Mouse (Mus musculus): ENCODE measurements around the gene Eed. TPM values are rescaled to one million over a fixed set of nuclear protein-coding genes. Genes with fewer than 3 reads are reported as not detected.

The Eed gene
- polyA plus RNA-seq, 1 experiment, result 29.9 TPM

- no peak for DNase-seq (ENCODE audit: extremely low spot score in 1 of 2, low spot score in 1 of 2)
These were observed 68.4 kb downstream of the Eed start for GRCm38 (mm10) chr7:89912356-89912755.

- DNase-seq (ENCODE audit: extremely low spot score in 1 of 2, low spot score in 1 of 2), result no peak
These were observed 71.1 kb downstream of the Eed start for GRCm38 (mm10) chr7:89909711-89910110.

- no peak for DNase-seq (ENCODE audit: extremely low spot score in 1 of 2, low spot score in 1 of 2)
These were observed 71.7 kb downstream of the Eed start for GRCm38 (mm10) chr7:89908899-89909621.

- no peak for DNase-seq (ENCODE audit: extremely low spot score in 1 of 2, low spot score in 1 of 2)
These were observed 72.4 kb downstream of the Eed start for GRCm38 (mm10) chr7:89908421-89908820.

GRCm38 (mm10) chr7:89907950-89908349 lies 72.8 kb downstream of the Eed start:
- DNase-seq (ENCODE audit: extremely low spot score in 1 of 2, low spot score in 1 of 2), result peak; percentile 43 to 90

Other genes with a start within 250 kb of the Eed start
- gene Ccdc81, start 77.4 kb downstream of the Eed start, polyA plus RNA-seq (2012; rRNA removed), result 0.99 and 1.1 TPM in 2 replicates
- gene Hikeshi, start 39.8 kb downstream of the Eed start, polyA plus RNA-seq (2012; rRNA removed), result 71.8 and 73.7 TPM in 2 replicates
- 115 and 118 TPM in 2 replicates for gene Picalm, start 149.2 kb upstream of the Eed start, polyA plus RNA-seq (2012; rRNA removed)

Data from frontal cortex, adult 2 months (tissue).